Mouse (Mus musculus) thymus, adult 18-20 months (tissue): ENCODE data around the gene Tacc2.
"Not testable (repeated sequence)": the region's sequence is repeated elsewhere in the genome, so short reads cannot be mapped to it uniquely, and the experiment has no call there.

Experiments
- DNase-seq, 2 experiments: peaks; one replicate each; pipeline ENCODE4 v3.0.0; 2022; ENCODE audit warnings: mixed read lengths in 2 of 2

The Tacc2 gene

DNA sequence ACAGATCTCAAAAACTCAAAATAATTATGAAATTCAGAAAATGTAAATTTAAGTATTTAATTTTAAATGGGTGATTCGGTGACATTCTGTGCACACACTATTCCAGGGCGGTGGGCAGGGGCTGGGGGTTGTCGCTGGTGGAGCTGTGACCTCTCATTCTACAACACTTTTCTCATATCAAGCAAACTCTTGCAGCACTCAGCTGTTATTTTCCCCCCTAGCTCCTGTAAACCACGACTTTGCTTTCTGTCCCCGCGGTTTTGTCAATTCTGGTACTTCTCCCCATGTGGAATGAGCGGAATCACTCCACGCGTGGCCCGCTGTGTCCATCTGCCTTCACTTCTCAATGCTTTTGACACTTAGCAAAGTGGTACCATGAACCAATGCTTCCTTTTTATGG, 3.5 kb upstream of the Tacc2 start:
- DNase-seq, result no peak

DNA sequence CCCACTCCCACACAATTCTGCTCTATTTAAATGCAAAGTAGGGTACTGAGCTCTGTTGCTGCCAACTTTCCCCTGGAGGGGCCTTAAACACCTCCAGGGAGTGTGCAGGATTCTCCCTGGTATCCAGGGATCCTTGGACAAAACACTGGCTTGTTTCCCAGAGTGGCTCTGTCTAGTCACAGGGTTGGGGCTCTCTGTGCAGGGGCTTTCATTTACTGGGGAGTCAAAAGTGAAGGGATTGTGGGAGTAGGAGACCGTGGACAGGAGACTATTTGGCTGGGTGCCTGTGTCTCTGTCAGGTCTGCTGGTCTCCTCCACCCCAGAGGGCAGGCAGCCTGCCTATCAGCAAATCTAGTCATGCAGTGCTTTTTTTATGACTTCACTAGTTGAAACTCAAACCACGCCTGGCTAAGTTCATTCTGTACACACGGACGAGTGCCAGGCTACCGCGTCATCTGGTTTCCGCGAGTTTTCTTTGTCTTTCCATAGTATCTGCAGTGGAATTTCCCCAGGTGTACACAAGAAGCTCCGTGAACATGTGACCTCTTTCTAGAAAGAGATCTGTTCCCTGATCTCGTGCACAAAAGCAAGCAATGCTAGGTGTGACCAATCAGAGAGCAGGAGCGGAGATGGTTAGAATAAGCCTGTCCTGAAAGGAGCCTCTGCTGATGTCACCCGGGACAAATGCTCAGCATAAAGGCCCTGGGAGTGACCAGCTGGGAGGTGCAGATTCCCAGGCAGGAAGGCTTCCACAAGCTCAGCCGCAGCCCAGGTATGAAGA, 2.8 kb upstream of the Tacc2 start:
- DNase-seq, result no peak

DNA sequence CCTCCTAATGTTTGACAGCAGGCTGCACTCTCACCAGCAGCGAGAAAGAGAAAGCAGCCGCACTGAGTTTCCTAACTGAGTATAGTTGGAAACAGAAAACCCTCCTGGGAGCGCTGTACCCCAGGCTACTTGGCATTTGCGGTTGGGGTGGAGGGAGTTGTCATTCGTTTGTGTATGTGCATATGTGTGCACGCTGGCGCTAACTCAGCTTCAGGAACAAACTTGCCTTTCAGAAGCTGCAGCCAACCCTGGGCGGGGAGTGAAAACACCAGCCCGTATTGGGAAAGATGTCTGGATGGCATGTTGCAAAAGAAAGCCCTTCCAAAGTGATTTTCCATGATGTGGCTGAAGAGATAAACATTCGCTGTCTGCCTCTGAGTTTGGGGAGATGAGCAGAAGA, 257 bp upstream of the Tacc2 start:
- no peak for DNase-seq

DNA sequence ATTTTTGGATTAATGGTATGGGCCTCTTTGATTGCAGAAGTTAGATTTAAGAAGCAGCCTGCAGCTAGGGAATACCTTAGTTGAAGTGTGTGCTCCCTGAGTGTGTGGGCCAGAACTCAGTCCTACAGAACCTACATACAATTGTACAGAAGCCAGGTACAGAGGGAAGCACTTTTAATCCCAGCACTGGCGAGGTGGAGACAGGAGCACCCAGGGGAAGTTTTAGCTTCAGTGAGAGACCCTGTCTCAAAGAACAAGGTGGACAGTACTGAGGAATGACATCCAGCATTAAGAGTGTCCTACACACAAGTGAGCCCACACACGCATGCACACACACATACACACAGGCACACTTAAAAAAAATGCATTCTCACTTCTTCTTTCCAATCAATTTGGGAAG, 828 bp downstream of the Tacc2 start:
- DNase-seq, result no peak

DNA sequence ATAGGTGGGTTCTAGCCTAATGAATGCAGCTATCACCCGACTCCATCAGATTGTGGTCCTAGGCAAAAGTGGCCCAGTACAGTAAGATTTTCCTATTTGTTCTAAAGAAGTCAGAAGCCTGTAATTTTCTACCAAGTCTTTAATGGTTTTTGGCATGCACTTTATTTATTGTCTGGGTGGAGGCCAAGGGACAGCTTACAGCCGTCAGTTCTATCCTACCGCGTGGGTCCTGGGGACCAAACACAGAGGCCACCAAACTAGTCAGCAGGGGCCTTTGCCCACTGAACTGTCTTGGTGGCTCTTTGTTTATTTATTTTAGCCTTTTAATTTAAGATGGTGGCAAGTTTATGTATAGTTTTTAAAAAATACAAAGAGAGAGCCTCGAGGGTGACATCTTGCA, 1.4 kb downstream of the Tacc2 start:
- no peak for DNase-seq

DNA sequence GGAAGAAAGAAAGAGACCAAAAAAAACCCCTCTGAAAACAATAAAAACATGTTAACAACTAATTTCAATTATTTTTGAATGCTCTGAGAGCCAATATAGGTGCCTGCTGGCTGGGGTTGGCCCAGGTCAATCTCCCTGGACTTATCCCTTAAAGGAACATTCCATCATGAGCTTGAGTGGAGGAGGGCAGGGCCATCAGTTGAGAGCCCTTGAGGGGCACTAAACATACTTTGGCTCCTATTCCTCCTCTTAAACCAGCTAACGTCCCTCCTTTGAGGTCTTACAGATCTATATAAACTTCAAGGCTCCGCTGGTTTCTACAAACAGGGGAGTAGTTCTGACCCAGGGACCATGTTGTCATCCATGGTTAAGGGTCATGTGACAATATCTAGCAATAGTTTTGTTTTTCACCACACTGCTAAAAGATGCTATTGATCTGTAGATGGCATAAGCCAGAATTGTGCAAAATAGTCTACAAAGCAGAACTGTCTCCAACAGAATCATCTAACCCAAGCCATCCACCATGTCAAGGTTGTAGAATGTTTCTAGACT, 9.4 kb downstream of the Tacc2 start:
- DNase-seq, result no peak

DNA sequence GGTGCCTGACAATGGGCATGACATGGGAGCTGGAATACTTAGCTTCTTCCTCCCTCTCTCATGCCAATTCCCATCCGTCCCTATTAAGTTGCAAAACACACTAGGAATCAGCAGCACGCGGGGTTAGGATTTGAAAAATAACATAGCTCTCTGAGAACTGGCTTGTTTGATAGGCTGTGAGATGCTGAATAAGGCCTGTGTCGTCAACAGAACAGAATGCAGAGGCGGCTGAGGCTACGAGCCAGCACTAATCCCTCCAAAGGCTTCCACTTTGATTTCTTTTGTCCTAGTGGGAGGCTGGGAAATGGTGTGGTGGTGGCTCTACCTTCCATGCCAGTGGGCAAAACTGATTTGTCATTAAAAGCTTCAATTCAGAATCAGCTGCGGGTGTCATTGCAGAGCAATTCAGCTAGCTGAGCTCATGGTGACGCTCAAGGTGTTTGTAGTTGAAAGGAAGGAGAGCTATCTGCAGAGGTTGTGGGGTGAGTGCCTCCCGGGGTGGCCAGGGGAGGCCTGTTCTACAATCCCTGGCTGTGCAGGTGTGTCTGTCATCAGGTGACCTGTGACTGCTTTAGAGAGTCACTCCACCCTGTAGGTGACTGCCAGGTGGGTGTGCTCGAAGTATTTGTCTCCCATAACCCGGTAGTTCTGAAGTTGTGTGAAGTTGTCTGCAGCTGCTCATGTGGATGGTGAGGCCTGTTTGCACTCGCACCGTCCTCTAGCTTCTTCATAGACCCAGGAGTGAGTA, 13.0 kb downstream of the Tacc2 start:
- DNase-seq, result no peak

DNA sequence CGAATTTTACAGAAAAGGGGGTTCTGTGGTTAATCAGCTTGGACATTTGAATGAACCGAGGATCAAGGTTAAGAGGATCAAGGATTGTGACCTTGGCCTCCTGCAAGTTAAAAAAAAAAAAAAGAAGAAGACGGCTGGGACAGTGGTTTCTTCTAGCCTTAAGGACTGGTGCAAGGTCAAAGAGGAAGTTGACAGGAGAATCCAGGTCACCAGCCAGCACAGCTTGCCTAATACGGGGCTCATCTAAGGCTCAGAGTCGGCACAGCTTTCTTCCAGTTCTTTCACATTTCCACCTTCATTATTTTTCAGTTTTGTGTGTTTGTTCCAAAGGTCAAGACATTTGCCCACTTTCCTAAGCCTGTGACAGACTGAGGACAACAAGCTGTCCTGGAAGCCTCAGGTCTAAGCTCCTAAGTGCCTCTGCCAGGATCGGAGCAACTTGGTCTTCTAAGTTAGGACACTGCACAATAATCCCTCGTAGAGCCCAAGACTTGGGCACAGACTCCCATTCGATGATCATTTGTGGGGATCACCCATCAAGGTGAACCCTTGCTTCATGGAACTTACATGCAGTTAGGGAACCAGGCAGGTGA, 13.7 kb downstream of the Tacc2 start:
- DNase-seq, result no peak

DNA sequence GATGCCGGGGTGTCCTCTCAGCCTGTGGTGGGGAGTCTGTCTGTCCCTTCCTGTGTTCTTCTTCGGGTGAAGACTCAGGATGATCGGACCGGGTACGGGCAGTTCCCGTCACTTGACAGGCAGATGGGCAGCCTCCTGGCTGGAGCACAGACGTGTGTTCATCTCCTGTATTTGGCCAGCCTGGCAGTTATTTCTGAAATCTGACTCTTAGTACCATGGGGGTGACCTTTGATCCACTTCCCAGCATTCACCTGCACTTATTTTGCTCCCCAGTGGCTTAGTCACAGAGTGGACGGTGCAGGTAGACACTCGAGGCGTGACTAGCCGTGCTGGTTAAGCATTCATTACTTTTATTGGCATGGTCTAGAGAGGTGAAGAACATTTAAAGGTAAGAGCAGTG, 15.7 kb downstream of the Tacc2 start:
- DNase-seq, result not testable (repeated sequence)

DNA sequence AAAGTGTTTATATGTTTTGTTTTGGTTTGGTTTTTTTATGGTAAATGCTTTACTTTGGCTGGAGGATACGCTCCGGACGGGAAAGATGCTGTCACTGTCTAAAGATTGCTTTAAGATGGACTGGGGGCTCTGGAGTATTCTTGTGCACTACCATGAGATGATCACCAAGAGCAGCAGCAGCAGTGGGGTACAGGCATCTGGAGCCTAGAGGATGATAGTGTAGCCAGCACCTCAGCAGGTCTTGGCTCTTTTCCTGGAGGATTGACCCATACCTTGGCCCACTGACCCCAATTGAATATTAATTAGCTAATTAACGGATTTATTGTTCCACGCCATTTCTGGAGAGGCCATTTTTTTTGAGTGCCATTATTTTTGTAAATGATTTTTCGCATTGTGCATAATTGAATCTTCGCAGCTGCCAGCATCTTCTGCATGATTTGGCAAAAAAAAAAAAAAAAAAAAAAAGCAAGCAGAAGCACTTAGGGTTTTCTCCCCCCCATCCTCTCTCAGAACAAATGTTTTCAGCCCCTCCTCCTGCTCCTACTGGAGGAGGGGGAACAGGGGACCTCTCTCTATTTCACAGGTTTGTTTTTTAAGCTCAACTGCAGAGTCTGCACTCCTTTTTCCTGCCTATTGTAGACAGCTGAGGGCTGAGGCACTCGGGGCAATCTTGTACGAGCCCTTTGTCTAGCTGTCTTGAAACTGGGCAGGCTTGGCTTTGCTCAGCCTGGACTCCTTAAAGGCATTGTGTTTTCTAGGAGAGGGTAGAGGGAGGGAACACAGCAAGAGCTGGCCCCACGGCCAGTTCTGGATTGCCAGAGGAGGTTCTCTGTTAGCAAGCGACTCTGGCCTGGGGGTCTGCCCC, 16.4 kb downstream of the Tacc2 start:
- not testable (repeated sequence) for DNase-seq

DNA sequence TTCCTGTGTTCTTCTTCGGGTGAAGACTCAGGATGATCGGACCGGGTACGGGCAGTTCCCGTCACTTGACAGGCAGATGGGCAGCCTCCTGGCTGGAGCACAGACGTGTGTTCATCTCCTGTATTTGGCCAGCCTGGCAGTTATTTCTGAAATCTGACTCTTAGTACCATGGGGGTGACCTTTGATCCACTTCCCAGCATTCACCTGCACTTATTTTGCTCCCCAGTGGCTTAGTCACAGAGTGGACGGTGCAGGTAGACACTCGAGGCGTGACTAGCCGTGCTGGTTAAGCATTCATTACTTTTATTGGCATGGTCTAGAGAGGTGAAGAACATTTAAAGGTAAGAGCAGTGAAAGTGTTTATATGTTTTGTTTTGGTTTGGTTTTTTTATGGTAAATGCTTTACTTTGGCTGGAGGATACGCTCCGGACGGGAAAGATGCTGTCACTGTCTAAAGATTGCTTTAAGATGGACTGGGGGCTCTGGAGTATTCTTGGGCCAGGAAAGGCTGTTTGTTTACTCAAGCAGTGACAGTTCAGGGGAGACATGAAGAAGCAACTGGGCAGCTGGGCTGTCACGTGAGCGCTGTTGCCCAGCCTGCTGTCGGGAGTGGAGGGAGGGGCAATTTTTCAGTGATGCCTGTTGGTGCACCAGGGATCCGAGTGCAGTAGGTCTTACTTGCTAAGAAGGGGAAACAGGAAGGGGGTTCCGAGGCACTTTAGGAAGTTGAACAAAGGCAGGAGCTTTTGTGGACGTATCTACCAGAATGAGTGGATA, 19.0 kb downstream of the Tacc2 start:
- not testable (repeated sequence) for DNase-seq

DNA sequence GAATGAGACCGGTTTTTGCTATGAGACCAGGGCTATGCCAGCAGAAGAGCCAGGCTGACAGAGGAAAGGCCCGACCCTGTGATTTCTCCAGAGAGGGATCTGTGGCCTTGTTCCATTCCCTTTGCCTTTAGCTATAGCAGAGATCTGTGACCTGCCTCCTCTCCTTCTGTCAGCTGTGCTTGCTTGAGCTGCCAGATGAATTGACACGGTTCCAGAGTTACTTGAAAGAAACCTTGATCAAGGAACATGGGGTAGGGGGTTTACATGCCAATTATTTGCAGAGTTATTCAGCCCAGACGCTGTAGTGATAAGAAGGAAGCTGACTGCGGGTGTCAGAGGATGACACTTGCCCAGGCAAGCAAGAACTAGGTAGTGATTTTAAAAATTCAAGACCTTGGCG, 20.3 kb downstream of the Tacc2 start:
- no peak for DNase-seq

DNA sequence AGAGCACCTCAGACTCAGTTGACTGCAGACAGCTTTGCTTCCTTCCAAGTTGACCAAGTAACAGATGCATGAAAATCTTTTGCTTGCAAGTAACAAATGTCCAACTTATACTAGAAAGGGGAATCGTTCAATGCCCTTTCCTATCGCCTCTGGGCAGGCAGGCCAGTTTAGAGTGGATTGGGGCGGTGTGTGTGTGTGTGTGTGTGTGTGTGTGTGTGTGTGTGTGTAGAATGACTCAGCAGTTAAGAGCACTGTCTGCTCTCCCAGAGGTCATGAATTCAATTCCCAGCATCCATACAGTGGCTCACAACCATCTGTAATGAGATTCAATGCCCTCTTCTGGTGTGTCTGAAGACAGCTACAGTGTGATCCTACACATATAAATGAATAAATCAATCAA, 22.8 kb downstream of the Tacc2 start:
- DNase-seq, result no peak

DNA sequence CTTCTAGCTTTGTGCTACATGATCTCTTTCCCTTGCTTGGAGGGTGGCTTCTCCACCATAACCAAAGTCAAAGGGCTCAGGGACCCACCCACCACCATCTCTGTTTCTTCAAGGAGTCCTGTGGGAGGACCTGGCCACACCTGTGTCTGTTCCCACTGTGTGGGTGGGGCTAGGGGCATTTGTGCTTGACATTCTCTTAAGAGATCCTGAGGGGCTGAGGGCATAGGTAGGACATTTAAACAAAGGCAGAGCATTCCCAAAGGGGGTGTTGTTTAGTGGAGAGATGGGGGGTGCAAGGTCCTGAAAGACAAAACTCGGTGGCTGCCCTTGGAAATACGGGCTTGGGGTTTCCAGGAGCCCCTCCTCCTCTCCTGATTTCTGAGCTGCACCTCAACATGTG, 23.3 kb downstream of the Tacc2 start:
- no peak for DNase-seq

DNA sequence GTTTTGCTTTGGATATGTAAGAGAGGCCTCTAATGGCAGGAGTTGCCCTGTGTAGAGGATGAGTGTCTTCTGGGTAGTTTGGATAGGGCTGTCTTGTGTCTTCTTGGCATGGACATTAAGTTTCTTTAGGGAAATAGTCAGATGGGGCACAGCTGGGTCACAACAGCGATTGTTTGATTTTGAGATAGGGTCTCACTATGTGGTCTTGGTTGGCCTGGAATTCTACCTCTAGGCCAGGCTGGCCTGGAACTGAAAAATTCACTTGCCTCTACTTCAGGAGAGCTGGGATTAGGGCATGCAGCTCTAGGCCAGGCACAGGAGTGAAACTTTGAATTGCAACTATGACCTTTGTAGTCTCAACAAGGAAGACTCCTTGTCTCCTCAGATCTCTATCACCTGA, 25.6 kb downstream of the Tacc2 start:
- no peak for DNase-seq

DNA sequence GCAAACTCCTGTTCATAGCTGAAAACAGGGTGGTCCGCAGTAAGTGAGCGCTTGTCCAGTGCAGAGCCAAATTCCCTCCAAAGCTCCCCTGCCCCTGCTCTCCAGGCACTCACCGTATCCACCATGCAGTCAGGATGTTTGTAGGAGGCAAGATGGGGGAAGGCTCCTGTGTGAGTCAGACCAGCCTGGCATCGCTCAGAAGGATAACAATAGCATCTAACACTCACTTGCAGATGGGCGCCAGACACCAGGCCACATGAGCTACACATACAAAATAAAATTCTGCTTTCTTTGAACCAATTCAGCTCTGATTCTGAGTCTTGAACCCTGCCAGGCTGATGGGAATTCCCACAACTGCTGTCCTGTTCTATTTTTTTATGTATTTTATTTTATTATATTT, 26.3 kb downstream of the Tacc2 start:
- no peak for DNase-seq

DNA sequence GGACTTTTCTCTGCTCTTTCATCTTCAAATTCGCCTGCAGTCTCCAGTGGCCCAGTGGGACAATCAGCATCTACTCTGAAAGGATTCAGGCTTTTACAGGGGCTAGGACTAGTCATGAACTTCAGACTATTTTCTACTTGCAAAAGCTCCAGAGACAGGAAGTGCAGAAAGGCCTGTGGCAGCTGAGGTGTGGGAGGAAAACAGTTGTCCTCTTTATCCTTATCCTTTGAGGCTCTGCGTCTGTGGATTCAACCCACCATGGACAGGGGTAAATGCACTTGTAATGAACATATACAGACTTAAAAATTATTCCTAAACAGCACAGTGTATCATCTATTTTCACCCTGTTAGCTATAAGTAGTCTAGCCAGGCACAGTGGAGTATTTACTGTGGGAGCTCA, 27.2 kb downstream of the Tacc2 start:
- DNase-seq, result no peak

DNA sequence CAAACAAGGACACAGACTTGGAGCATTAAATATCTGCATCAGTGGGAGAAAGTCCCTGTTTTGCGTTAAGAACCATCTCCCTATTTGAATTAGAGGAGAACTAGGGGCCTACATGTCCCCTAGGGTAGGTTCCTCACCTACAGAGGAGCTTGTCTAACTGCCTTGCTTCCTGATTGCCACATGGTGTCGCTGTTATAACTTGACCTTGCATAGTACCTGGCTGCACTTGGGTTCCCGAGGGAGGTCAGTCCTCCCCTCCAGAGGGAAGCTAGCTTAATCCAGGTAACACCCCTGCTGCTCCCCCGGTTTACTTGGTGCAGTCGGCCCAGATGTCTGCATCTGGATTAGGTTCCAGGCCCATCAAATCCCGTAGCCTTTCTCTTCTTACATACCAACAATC, 27.9 kb downstream of the Tacc2 start:
- no peak for DNase-seq

DNA sequence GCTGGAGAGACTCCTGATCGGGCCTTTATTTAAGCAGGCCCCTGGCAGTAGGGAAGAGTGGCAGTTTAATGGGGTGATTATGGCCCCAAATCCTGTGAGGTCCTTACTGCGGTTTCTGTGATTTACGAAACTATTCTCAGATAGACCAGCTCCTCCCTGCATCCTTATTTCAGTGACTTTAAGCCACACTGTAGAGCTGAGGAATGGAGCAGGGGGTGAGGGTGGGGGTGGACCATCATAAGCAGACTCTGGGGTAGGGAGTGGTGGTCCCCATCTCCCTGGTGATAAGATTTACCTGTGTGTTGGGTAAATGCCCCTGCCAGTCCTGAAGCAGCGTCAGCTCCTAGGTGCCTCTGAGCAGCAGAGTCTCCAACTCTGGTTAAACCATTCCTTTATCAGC, 29.7 kb downstream of the Tacc2 start:
- DNase-seq, result no peak

DNA sequence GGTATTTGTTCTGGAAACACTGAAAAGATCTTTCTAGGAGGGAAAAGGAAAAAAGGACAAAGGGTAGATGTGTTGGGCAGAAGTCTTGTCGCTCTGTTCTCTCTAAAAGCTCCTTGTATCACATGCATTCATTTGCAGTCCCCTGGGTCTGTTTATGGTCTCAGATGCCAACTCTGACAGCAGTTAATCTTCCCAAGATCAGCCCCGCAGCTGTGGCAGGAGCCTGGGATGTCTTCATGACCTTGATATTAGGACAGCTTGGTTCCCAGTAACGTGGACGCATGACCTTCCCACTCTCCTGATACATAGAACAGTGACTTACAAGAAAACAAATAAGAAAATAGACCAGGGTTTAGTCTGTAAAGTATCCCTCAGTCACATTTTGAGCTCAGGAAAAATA, 36.7 kb downstream of the Tacc2 start:
- no peak for DNase-seq

DNA sequence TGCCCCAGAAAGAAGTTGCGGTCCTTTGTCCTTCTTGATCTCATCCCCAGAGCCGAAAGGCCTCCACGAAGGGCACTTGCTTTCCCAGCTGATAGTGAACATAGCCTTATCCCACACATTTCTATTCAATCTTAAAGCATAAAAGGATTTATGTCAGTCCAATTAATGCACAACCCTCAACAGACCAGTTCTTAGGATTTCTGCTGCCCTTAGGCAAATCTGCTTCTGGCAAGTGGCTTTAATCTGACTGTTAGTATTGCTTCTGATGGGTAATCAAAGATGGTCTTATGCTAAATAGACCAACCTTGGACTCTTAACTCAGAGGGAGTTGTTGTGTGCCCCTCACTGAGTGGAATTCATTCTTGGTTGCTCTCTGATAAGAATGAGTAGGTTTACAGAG, 40.4 kb downstream of the Tacc2 start:
- no peak for DNase-seq

DNA sequence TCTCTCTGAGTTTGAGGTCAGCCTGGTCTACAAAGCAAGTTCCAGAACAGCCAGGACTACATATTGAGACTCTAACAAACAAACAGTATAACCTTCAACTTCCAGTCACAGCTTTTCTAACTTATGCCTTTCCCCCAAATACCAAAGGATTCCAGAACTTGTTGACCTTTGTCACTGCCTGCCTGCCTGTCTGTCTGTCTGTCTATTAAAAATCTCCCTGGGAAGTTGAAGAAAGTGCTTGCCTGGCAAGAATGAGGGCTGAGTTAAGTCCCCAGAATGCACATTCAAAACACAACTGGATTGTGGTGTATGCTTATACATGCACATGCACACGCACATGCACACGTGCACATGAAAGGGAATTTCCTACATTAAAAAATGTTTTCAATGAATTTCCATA, 43.8 kb downstream of the Tacc2 start:
- DNase-seq, result no peak
